Mouse (Mus musculus) lung, adult 18-20 months (tissue): ENCODE measurements around the gene Erich4.
"Not testable (repeated sequence)": the region's sequence is repeated elsewhere in the genome, so short reads cannot be mapped to it uniquely, and the experiment has no call there.

Experiments
- DNase-seq, 2 experiments: peaks; one replicate each; pipeline ENCODE4 v3.0.0; 2022; ENCODE audit warnings: mixed read lengths in 2 of 2

Gene Erich4

DNA sequence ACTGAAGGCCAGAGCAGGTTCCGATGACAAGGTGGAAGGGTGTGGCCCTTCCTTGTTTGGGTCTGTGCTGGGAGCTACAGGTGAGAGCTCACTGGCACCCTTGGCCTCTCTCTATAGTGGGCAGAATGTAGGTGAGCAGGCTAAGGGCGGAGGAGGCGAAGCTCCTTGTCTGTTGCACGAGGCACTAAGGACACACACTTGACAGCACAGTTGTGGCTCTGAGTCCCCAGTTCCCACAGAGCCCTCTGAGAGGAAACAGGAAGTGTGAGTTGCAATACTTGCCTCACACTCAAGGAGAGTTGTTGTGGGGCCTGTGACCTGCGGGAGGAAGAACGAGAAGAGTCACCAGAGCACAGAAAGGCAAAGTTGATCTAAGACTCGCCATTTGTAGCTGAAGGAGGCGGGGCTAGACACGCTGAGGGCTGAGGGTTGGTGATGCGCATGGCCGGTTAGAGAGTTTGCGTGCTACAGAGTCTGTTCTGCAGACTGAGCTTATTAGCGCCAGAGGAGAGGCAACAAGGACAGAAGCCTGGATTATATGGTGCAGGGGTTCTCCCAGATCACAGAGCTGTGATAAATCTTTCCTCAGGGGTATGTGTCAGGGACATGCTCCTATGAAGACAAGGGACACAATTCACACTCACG lies 38.8 kb downstream of the Erich4 start:
- DNase-seq, result peak; percentile 8 to 31

- not testable (repeated sequence) for DNase-seq
Observed at GRCm38 (mm10) chr7:25576308-25576707, 39.4 kb downstream of the Erich4 start.

GRCm38 (mm10) chr7:25575870-25576269 lies 39.8 kb downstream of the Erich4 start:
- DNase-seq, result no peak

DNA sequence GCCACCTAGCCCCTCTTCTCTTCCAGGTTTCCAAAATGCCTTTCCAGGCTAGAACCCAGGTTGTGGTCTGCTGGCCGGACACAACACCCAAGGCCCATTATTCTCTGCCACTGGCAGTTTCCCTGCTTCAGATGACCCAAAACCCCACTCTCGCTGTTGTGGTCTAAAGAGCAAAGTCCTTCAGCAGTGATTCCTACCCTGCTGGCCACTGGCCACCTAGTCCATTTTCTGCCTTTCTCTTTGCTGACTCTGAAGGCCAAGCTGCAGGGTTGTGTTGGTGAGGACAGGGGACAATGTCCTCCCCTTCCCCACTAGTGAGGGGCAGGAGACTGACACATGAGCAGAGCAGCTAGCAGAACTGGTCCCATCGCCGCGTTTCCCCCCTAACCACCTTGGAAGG lies 40.6 kb downstream of the Erich4 start:
- DNase-seq, result no peak

GRCm38 (mm10) chr7:25573806-25574205 lies 41.9 kb downstream of the Erich4 start:
- DNase-seq, result not testable (repeated sequence)

GRCm38 (mm10) chr7:25568721-25569120 lies 47.0 kb downstream of the Erich4 start:
- no peak for DNase-seq
